8 mouse cellular contexts compared by ENCODE assay signal in genomic region chr10:3972981-3973588, GRCm38 (mm10). TPM values are rescaled to one million over a fixed set of nuclear protein-coding genes. Genes with fewer than 3 reads are reported as not detected.
A peak's percentile ranks its signal among the peaks of the same experiment; 100 is the strongest.
DNase-seq lines count a peak whose midpoint lies in the region.

Mthfd1l (plus strand) TSS chr10:3973118.

- DNase-seq in adrenal gland, adult (ENCODE audit: inconsistent age in 2 of 2, low spot score in 1 of 2), result peak; percentile 89 to 95
- DNase-seq in embryo, embryonic 10.5 days (ENCODE audit: low spot score), result peak; percentile 91
- DNase-seq in gastrocnemius, postnatal 14 days, result peak; percentile 80
- peak; percentile 94 for DNase-seq in induced T-regulatory cell, adult 2 months (ENCODE audit: low read depth)
- peak; percentile 70 to 87 for DNase-seq in left cerebral cortex, adult 9 months (ENCODE audit: low spot score in 2 of 2)
- DNase-seq in right cerebral cortex, adult 2 months (ENCODE audit: low spot score in 2 of 2), result peak; percentile 78 to 81
- peak; percentile 29 for DNase-seq in urinary bladder, postnatal 10 days (ENCODE audit: low spot score)

- peak within 1 kb of the TSS; percentile 93 for H3K4me3 ChIP-seq in megakaryocyte, embryonic 14.5 days (replicated peaks)

- no peaks in the 10 kb centered on the region for H3K27me3 ChIP-seq in megakaryocyte, embryonic 14.5 days (replicated peaks)

- intact Hi-C loops in gastrocnemius, postnatal 14 days (cut with DNase I; ENCODE audit: low total_unique reads), result no loop called here

- no peaks in the 10 kb centered on the region for H3K9me3 ChIP-seq in megakaryocyte, embryonic 14.5 days

- peaks cover 12% of the 10 kb centered on the region for H3K36me3 ChIP-seq in megakaryocyte, embryonic 14.5 days (replicated peaks; ENCODE audit: low read length)

- H3K4me1 ChIP-seq in megakaryocyte, embryonic 14.5 days, result peaks cover 65% of the 10 kb centered on the region

RNA-seq across cellular contexts. Expression of gene Mthfd1l, which starts in this region (rescaled TPM):
- 1 to 10 TPM; 2.0 to 2.5 TPM for total RNA-seq in gastrocnemius, postnatal 14 days (2021)
- 9.2 and 11.9 TPM in 2 replicates for polyA plus RNA-seq in megakaryocyte, embryonic 14.5 days (2012; ENCODE audit: insufficient read depth, low replicate concordance)

Comparison
In these comparisons a context has a peak if more than half of its experiments do, and no peak if none do; other contexts are left out.
1. Peak in every context shown above with its lines: DNase-seq and H3K4me3 ChIP-seq.
2. DNase-seq: peak in every context shown above with its lines; median percentile 94 in induced T-regulatory cell, adult 2 months; 92 in adrenal gland, adult; 91 in embryo, embryonic 10.5 days; 80 in gastrocnemius, postnatal 14 days; 80 in right cerebral cortex, adult 2 months; 78 in left cerebral cortex, adult 9 months; 29 in urinary bladder, postnatal 10 days.